In the genomic region with DNA sequence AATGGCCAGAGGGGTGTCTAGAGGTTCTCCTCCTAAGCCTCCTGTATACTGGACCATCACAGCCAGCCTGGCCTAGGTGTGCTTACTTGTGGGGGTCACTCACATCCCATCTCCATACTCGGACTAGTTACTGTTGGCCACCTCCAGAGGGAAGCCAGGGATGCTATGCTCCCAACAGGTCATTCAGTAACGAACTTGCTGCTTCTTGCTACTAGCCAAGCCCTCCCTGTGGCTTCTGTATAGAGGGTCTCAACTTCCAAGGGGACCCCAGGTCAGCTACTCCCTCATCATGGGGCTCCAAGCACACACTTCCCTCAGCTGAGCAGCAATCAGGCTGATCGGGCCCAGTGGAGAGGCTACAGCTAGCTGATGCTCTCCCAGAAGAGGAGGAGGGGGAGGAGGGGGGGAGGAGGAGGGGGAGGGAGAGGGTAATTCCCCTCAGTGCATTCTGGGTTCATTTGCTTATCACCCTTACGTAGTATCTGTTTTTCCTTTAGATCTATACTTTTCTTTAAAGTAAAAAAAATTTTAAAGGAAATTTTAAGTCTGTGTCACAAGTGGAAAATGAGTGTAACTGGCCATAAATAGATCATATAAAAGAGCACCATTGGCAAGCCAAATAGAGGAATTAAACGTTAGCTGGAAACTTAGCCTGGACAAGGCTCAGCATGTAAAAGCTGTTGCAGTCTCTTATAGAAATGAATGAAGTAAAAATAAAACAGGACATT, we compare ENCODE assay signal across 7 mouse cellular contexts. TPM values are rescaled to one million over a fixed set of nuclear protein-coding genes. Genes with fewer than 3 reads are reported as not detected.
DNase-seq lines count a peak whose midpoint lies in the region; ATAC-seq and TF ChIP-seq lines count a peak whose summit lies in the region.

No protein-coding gene starts in this region.

- TF ChIP-seq POLR2A in CH12.LX (IDR thresholded peaks at IDR 0.05; ENCODE audit: low read depth, low read length), result no peak

- no peak for TF ChIP-seq RAD21 in CH12.LX (IDR thresholded peaks at IDR 0.05; ENCODE audit: low read depth, low read length)

- WGBS in kidney, embryonic 16.5 days, result 36% methylated on average over 5 of the region's 5 CpGs
- 53% methylated on average over 5 of the region's 5 CpGs for WGBS in embryonic facial prominence, embryonic 10.5 days
- WGBS in liver, embryonic 15.5 days (ENCODE audit: insufficient replicate concordance), result 42% methylated on average over 5 of the region's 5 CpGs

- peaks cover 46% of the 10 kb centered on the region for H3K4me1 ChIP-seq in kidney, embryonic 16.5 days (ENCODE audit: insufficient read depth, low read length)
- peaks cover 27 to 57% of the 10 kb centered on the region in 2 experiments for H3K4me1 ChIP-seq in CH12.LX (ENCODE audit: control insufficient read depth in 1 of 2, insufficient read depth in 2 of 2)
- H3K4me1 ChIP-seq in embryonic facial prominence, embryonic 10.5 days, result peaks cover 90% of the 10 kb centered on the region
- H3K4me1 ChIP-seq in liver, embryonic 15.5 days (replicated peaks), result peaks cover 70% of the 10 kb centered on the region

- no peaks in the 10 kb centered on the region for H3K27me3 ChIP-seq in kidney, embryonic 16.5 days (ENCODE audit: insufficient read depth, low read length)
- H3K27me3 ChIP-seq in CH12.LX (replicated peaks), result peaks cover 15% of the 10 kb centered on the region
- H3K27me3 ChIP-seq in embryonic facial prominence, embryonic 10.5 days (replicated peaks; ENCODE audit: low read depth, poor library complexity, severe bottlenecking), result peaks cover 33% of the 10 kb centered on the region
- no peaks in the 10 kb centered on the region for H3K27me3 ChIP-seq in liver, embryonic 15.5 days

- dilution Hi-C loops in CH12.LX (cut with MboI; ENCODE audit: extremely low pct_ligation_motif_present, extremely low pct_unique_long_range_greater_than_20kb, low sequenced_read_pairs), result no loop called here

- 0 out of 2 replicates have a peak overlapping the region, but pooled peaks have one; percentile 14 for H3K9ac ChIP-seq in kidney, embryonic 16.5 days (replicated peaks; ENCODE audit: low read length)
- peak overlapping the region; percentile 45; the same call in 1 of the 2 replicates for H3K9ac ChIP-seq in CH12.LX (ENCODE audit: insufficient read depth, low read depth)
- peak overlapping the region; percentile 82; the same call in 1 of the 2 replicates for H3K9ac ChIP-seq in liver, embryonic 15.5 days

- peak overlapping the region; percentile 22 for H3K4me2 ChIP-seq in kidney, embryonic 16.5 days (replicated peaks; ENCODE audit: low read depth, low read length)
- H3K4me2 ChIP-seq in CH12.LX (ENCODE audit: insufficient read depth, low read depth, poor library complexity, severe bottlenecking), result peak overlapping the region; percentile 85; the same call in 1 of the 2 replicates
- peak overlapping the region; percentile 87 for H3K4me2 ChIP-seq in liver, embryonic 15.5 days

- in situ Hi-C loops in CH12.LX (cut with MboI; ENCODE audit: low pct_ligation_motif_present, low pct_unique_long_range_greater_than_20kb, low sequenced_read_pairs), result loop anchor here (5.0 kb wide), 1 partner anchor 42 kb away; no protein-coding TSS in a partner anchor

- peak overlapping the region; percentile 49 for H3K27ac ChIP-seq in kidney, embryonic 16.5 days (ENCODE audit: low read length)
- H3K27ac ChIP-seq in CH12.LX (ENCODE audit: insufficient read depth, low read depth), result no peak overlapping the region
- H3K27ac ChIP-seq in embryonic facial prominence, embryonic 10.5 days (replicated peaks), result peak overlapping the region; percentile 65
- H3K27ac ChIP-seq in liver, embryonic 15.5 days (replicated peaks), result peak overlapping the region; percentile 94

- H3K36me3 ChIP-seq in kidney, embryonic 16.5 days (ENCODE audit: insufficient read depth, low read length), result no peaks in the 10 kb centered on the region
- H3K36me3 ChIP-seq in CH12.LX (replicated peaks in 1 of 2; ENCODE audit: control insufficient read depth in 1 of 2, insufficient read depth in 1 of 2, low read length in 1 of 2), result no peaks in the 10 kb centered on the region
- no peaks in the 10 kb centered on the region for H3K36me3 ChIP-seq in embryonic facial prominence, embryonic 10.5 days (replicated peaks)
- H3K36me3 ChIP-seq in liver, embryonic 15.5 days (replicated peaks), result no peaks in the 10 kb centered on the region

- no peaks in the 10 kb centered on the region for H3K79me2 ChIP-seq in CH12.LX (replicated peaks; ENCODE audit: control insufficient read depth, extremely low read depth, insufficient read depth, poor library complexity, severe bottlenecking)

- TF ChIP-seq CTCF in CH12.LX (conservative IDR thresholded peaks at IDR 0.05 in 1 of 2, IDR thresholded peaks at IDR 0.05 in 1 of 2; ENCODE audit: low read depth in 2 of 2, low read length in 2 of 2), result no peak

- no peaks in the 10 kb centered on the region for H3K9me3 ChIP-seq in kidney, embryonic 16.5 days (ENCODE audit: low read length)
- no peaks in the 10 kb centered on the region for H3K9me3 ChIP-seq in CH12.LX (replicated peaks; ENCODE audit: low read length)
- no peaks in the 10 kb centered on the region for H3K9me3 ChIP-seq in embryonic facial prominence, embryonic 10.5 days
- no peaks in the 10 kb centered on the region for H3K9me3 ChIP-seq in liver, embryonic 15.5 days (replicated peaks)

- no peak for DNase-seq in kidney, postnatal 36 days
- no peak for DNase-seq in CH12.LX (ENCODE audit: extremely low read depth)
- DNase-seq in embryonic facial prominence, embryonic 10.5 days (ENCODE audit: low spot score), result no peak
- no peak for DNase-seq in adrenal gland, postnatal 14 days
- DNase-seq in right cerebral cortex, postnatal 4 days, result no peak

- peak; percentile 40; the same call in 1 of the 2 replicates for TF ChIP-seq EP300 in CH12.LX (IDR thresholded peaks at IDR 0.05; ENCODE audit: low read length)

- peak overlapping the region; percentile 17; the same call in 1 of the 2 replicates for H3K4me3 ChIP-seq in kidney, embryonic 16.5 days (ENCODE audit: low read length)
- peak overlapping the region in 2 of 3 experiments; percentile 41 to 78 for H3K4me3 ChIP-seq in CH12.LX (replicated peaks in 1 of 3; ENCODE audit: low read depth in 2 of 3, low read length in 2 of 3, poor library complexity in 1 of 3)
- H3K4me3 ChIP-seq in embryonic facial prominence, embryonic 10.5 days, result no peak overlapping the region; the same call in 1 of the 2 replicates
- peak overlapping the region; percentile 74 for H3K4me3 ChIP-seq in liver, embryonic 15.5 days (replicated peaks)

- no peak for ATAC-seq in kidney, embryonic 16.5 days (ENCODE audit: low FRiP score, low TSS enrichment)
- ATAC-seq in liver, embryonic 15.5 days (ENCODE audit: insufficient read depth), result no peak

TF ChIP-seq in CH12.LX, 34 proteins besides CTCF, POLR2A, EP300 and RAD21 (continues in another document):
- no peak for TF ChIP-seq KAT2A (IDR thresholded peaks at IDR 0.05; ENCODE audit: insufficient replicate concordance, low read length)
- TF ChIP-seq E2F4 (IDR thresholded peaks at IDR 0.05; ENCODE audit: insufficient replicate concordance, low read depth, low read length), result no peak
- TF ChIP-seq JUN (IDR thresholded peaks at IDR 0.05; ENCODE audit: insufficient read depth, low read depth, low read length), result no peak
- TF ChIP-seq IRF4 (IDR thresholded peaks at IDR 0.05; ENCODE audit: low read depth, low read length), result no peak
- TF ChIP-seq HCFC1 (IDR thresholded peaks at IDR 0.05; ENCODE audit: low read depth, low read length), result no peak
- TF ChIP-seq TCF12 (IDR thresholded peaks at IDR 0.05; ENCODE audit: low read depth, low read length), result no peak; the same call in 1 of the 2 replicates
- no peak for TF ChIP-seq ZC3H11A (IDR thresholded peaks at IDR 0.05; ENCODE audit: low read depth, low read length)
- no peak for TF ChIP-seq JUND (conservative IDR thresholded peaks at IDR 0.05; ENCODE audit: low read depth, low read length)
- no peak for TF ChIP-seq USF2 (conservative IDR thresholded peaks at IDR 0.05; ENCODE audit: low read depth, low read length)
- TF ChIP-seq ZKSCAN1 (IDR thresholded peaks at IDR 0.05; ENCODE audit: borderline replicate concordance, low read depth, low read length), result no peak
- 0 out of 2 replicates have a peak, but pooled peaks have one; percentile 3 for TF ChIP-seq NELFE (IDR thresholded peaks at IDR 0.05; ENCODE audit: low read depth, low read length)
- TF ChIP-seq UBTF (IDR thresholded peaks at IDR 0.05; ENCODE audit: low read depth, low read length), result no peak
- TF ChIP-seq GABPA (IDR thresholded peaks at IDR 0.05; ENCODE audit: insufficient replicate concordance, low read depth, low read length), result no peak
- TF ChIP-seq MAX (IDR thresholded peaks at IDR 0.05; ENCODE audit: low read length), result no peak
- no peak for TF ChIP-seq USF1 (IDR thresholded peaks at IDR 0.05; ENCODE audit: low read depth, low read length)
- no peak; the same call in 1 of the 2 replicates for TF ChIP-seq ETS1 (conservative IDR thresholded peaks at IDR 0.05; ENCODE audit: low read depth, low read length)
- TF ChIP-seq ELF1 (IDR thresholded peaks at IDR 0.05; ENCODE audit: low read depth, low read length), result no peak
- TF ChIP-seq SIN3A (IDR thresholded peaks at IDR 0.05; ENCODE audit: low read length), result 0 out of 2 replicates have a peak, but pooled peaks have one; percentile 21
- TF ChIP-seq CHD2 (IDR thresholded peaks at IDR 0.05; ENCODE audit: low read length), result no peak; the same call in 1 of the 2 replicates
- TF ChIP-seq MXI1 (IDR thresholded peaks at IDR 0.05; ENCODE audit: low read depth, low read length), result no peak
- peak; percentile 70; the same call in 1 of the 2 replicates for TF ChIP-seq MAZ (IDR thresholded peaks at IDR 0.05; ENCODE audit: low read depth, low read length)

RNA-seq across cellular contexts. Expression of a gene that starts 3.6 kb away (rescaled TPM):
- 3.9 and 4.2 TPM in 2 replicates for polyA plus RNA-seq in kidney, embryonic 16.5 days (2015; fragmentation: Nextera tagmentation; extraction: Ambion mirVana)
- 9.5 and 10.5 TPM in 2 replicates for total RNA-seq in CH12.LX (2012; rRNA removed)
- 5.5 and 6.3 TPM in 2 replicates for total RNA-seq in CH12.LX (2014; rRNA removed)
- polyA plus RNA-seq in CH12.LX (2012; ENCODE audit: insufficient read length, low read depth), result 3.6 and 4.7 TPM in 2 replicates
- polyA plus RNA-seq in embryonic facial prominence, embryonic 10.5 days (2016; fragmentation: Nextera tagmentation; extraction: Ambion mirVana), result 2.3 and 2.6 TPM in 2 replicates
- 11.0 and 11.4 TPM in 2 replicates for polyA plus RNA-seq in liver, embryonic 15.5 days (2015; fragmentation: Nextera tagmentation; extraction: Ambion mirVana)
- total RNA-seq in adrenal gland, postnatal 14 days (2021), result 12.8 and 22.1 TPM in 2 replicates

RNA-seq across cellular contexts. Expression of a gene that starts 49.3 kb away (rescaled TPM):
- 0.40 and 0.81 TPM in 2 replicates for polyA plus RNA-seq in kidney, embryonic 16.5 days (2015; fragmentation: Nextera tagmentation; extraction: Ambion mirVana)
- total RNA-seq in CH12.LX (2012; rRNA removed), result not detected in 2 replicates
- total RNA-seq in CH12.LX (2014; rRNA removed), result not detected in 2 replicates
- not detected in 2 replicates for polyA plus RNA-seq in CH12.LX (2012; ENCODE audit: insufficient read length, low read depth)
- polyA plus RNA-seq in embryonic facial prominence, embryonic 10.5 days (2016; fragmentation: Nextera tagmentation; extraction: Ambion mirVana), result 0.96 and 2.6 TPM in 2 replicates
- polyA plus RNA-seq in liver, embryonic 15.5 days (2015; fragmentation: Nextera tagmentation; extraction: Ambion mirVana), result 0.22 TPM in 1 of 2 replicates, not detected in the other
- total RNA-seq in adrenal gland, postnatal 14 days (2021), result not detected in 2 replicates

Comparison
In these comparisons a context has a peak if more than half of its experiments do, and no peak if none do; other contexts are left out.
1. H3K4me2 ChIP-seq: peak in every context shown above with its lines; median percentile 87 in liver, embryonic 15.5 days; 85 in CH12.LX; 22 in kidney, embryonic 16.5 days.
2. H3K9ac ChIP-seq: peak in every context shown above with its lines; median percentile 82 in liver, embryonic 15.5 days; 45 in CH12.LX; 14 in kidney, embryonic 16.5 days.